Mouse (Mus musculus) megakaryocyte, embryonic 14.5 days (primary cell): ENCODE measurements around the gene Tes.

Source experiments
- FLI1 ChIP-seq: IDR thresholded peaks from 2 replicates; pipeline ENCODE4 v1.6.1; 2012; ENCODE audit warnings: low read length, inconsistent platforms, mixed read lengths
- GATA1 ChIP-seq: IDR thresholded peaks from 3 replicates; pipeline ENCODE4 v1.6.1; 2012; ENCODE audit warnings: mixed read lengths, low read length, inconsistent platforms, borderline replicate concordance

DNA sequence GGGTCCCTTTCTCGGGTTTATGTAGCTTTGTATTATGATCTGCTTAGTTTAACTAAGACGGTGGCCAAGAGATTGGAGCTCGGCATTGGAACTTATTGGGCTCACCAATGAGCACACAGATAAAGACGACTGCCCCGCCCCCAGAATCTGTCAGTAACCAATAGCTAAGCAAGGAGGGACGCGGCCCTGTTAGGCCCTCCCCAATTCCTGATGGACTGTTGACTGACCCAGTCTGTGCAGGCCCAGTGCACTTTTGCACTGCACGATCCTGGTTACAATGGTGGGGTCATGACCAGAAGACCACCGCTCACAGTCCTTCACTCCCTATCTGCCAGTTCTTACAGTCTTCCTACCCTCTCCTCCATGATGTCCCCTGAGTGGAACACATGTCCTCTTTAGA is 33.6 kb downstream of the Tes start:
- no peak for TF ChIP-seq FLI1
- TF ChIP-seq GATA1: no peak
